Mouse (Mus musculus): ENCODE measurements at regions not wholly inside any gene's neighbourhood (a gene's known extent, or its start where the extent isn't known, plus 50 kb on each side); places are given as distances from the start of the nearest gene placed in this dataset.

GRCm38 (mm10) chr16:78443262-78443661 lies 66.3 kb upstream of the Btg3 start:
- TF ChIP-seq E2F4 (IDR thresholded peaks at IDR 0.05; ENCODE audit: insufficient read depth) (no peak), POLR2A (IDR thresholded peaks at IDR 0.05; ENCODE audit: insufficient read length, low read depth) (no peak), TCF12 (IDR thresholded peaks at IDR 0.05; ENCODE audit: insufficient read depth, poor library complexity, severe bottlenecking) (no peak)
